Mouse (Mus musculus) heart, postnatal 4 days (tissue): ENCODE data around the gene Tln1. TPM values are rescaled to one million over a fixed set of nuclear protein-coding genes. Genes with fewer than 3 reads are reported as not detected.

Experiments used
- DNase-seq: peaks from one replicate; pipeline ENCODE4 v3.0.0; 2021
- total RNA-seq, 2 experiments: library from RNA; stranded (reverse); gene quantifications; 2 replicates each; pipeline ENCODE4 v1.2.3; 2021

The Tln1 gene
- total RNA-seq, 2 experiments from 2014 or later: 184 to 187 TPM

GRCm38 (mm10) chr4:43546375-43547047 is 16.0 kb downstream of the Tln1 start:
- peak; percentile 61 for DNase-seq

GRCm38 (mm10) chr4:43542044-43542443 is 20.4 kb downstream of the Tln1 start:
- no peak for DNase-seq

- no peak for DNase-seq
Measured at GRCm38 (mm10) chr4:43536031-43536430, 26.5 kb downstream of the Tln1 start.

GRCm38 (mm10) chr4:43535628-43536027 is 26.9 kb downstream of the Tln1 start:
- DNase-seq: no peak

GRCm38 (mm10) chr4:43533270-43533669 is 29.2 kb downstream of the Tln1 start:
- DNase-seq: no peak

GRCm38 (mm10) chr4:43530581-43530980 is 31.9 kb downstream of the Tln1 start:
- peak; percentile 83 for DNase-seq

GRCm38 (mm10) chr4:43530081-43530501 is 32.4 kb downstream of the Tln1 start:
- no peak for DNase-seq

- no peak for DNase-seq
Measured at GRCm38 (mm10) chr4:43528487-43528886, 34.0 kb downstream of the Tln1 start.

GRCm38 (mm10) chr4:43527880-43528279 is 34.6 kb downstream of the Tln1 start:
- peak; percentile 38 for DNase-seq

- peak; percentile 96 for DNase-seq
Measured at GRCm38 (mm10) chr4:43519956-43520355, 42.5 kb downstream of the Tln1 start.

- peak; percentile 8 for DNase-seq
Measured at GRCm38 (mm10) chr4:43519551-43519950, 42.9 kb downstream of the Tln1 start.

GRCm38 (mm10) chr4:43515764-43516708 is 46.5 kb downstream of the Tln1 start:
- no peak for DNase-seq

GRCm38 (mm10) chr4:43513791-43514190 is 48.7 kb downstream of the Tln1 start:
- DNase-seq: no peak

- DNase-seq: no peak
Measured at GRCm38 (mm10) chr4:43513300-43513699, 49.2 kb downstream of the Tln1 start.

- DNase-seq: peak; percentile 5
Measured at GRCm38 (mm10) chr4:43512653-43513052, 49.8 kb downstream of the Tln1 start.

- DNase-seq: no peak
Measured at GRCm38 (mm10) chr4:43511675-43512454, 50.6 kb downstream of the Tln1 start.

GRCm38 (mm10) chr4:43509109-43509508 is 53.4 kb downstream of the Tln1 start:
- no peak for DNase-seq

- DNase-seq: peak; percentile 66
Measured at GRCm38 (mm10) chr4:43508666-43508997, 53.9 kb downstream of the Tln1 start.

- DNase-seq: no peak
Measured at GRCm38 (mm10) chr4:43507938-43508665, 54.4 kb downstream of the Tln1 start.

- no peak for DNase-seq
Measured at GRCm38 (mm10) chr4:43506536-43507185, 55.8 kb downstream of the Tln1 start, which contains the start of gene Car9. TSS of gene Car9 (plus strand) at chr4:43506966.

- no peak for DNase-seq
Measured at GRCm38 (mm10) chr4:43506074-43506473, 56.4 kb downstream of the Tln1 start.

- DNase-seq: no peak
Measured at GRCm38 (mm10) chr4:43504269-43504668, 58.2 kb downstream of the Tln1 start.
